Mouse (Mus musculus) megakaryocyte, embryonic 14.5 days (primary cell): ENCODE measurements around the gene Tmbim4.

Source experiments
- FLI1 ChIP-seq: IDR thresholded peaks from 2 replicates; pipeline ENCODE4 v1.6.1; 2012; ENCODE audit warnings: low read length, inconsistent platforms, mixed read lengths
- GATA1 ChIP-seq: IDR thresholded peaks from 3 replicates; pipeline ENCODE4 v1.6.1; 2012; ENCODE audit warnings: mixed read lengths, low read length, inconsistent platforms, borderline replicate concordance

- no peak for TF ChIP-seq FLI1
- no peak for TF ChIP-seq GATA1
These were observed 27.1 kb upstream of the Tmbim4 start for GRCm38 (mm10) chr10:120174192-120174705.
